Mouse (Mus musculus): ENCODE measurements around the gene Tmem189. TPM values are rescaled to one million over a fixed set of nuclear protein-coding genes. Genes with fewer than 3 reads are reported as not detected.

Gene Tmem189
- total and polyA plus RNA-seq, 3 experiments, result 21.7 to 46.5 TPM; not detected in 1

GRCm38 (mm10) chr2:167597492-167598186, 92.0 kb downstream of the Tmem189 start:
- Histone ChIP-seq H3K4me3 (ENCODE audit: control insufficient read depth in 1 of 2, insufficient read depth in 1 of 2, low read depth in 2 of 2, low read length in 2 of 2) (no peak overlapping the region), H3K27me3 (ENCODE audit: control insufficient read depth in 1 of 2, insufficient read depth in 2 of 2, low read length in 2 of 2) (no peaks in the 10 kb centered on the region; a peak in 1 of 4 replicates), H3K36me3 (ENCODE audit: control insufficient read depth in 1 of 2, insufficient read depth in 2 of 2, low read length in 2 of 2) (no peaks in the 10 kb centered on the region), H3K4me1 (ENCODE audit: control insufficient read depth in 1 of 2, insufficient read depth in 2 of 2, low read length in 2 of 2) (no peaks in the 10 kb centered on the region), H3K9me3 (replicated peaks; ENCODE audit: insufficient read depth, low read length) (no peaks in the 10 kb centered on the region), H3K79me2 (ENCODE audit: control insufficient read depth, insufficient read depth, low read length, poor library complexity) (no peaks in the 10 kb centered on the region), H3K9ac (ENCODE audit: control insufficient read depth, low read depth, low read length, poor library complexity, severe bottlenecking) (no peak overlapping the region), H3K27ac (ENCODE audit: control insufficient read depth, low read depth, low read length) (no peak overlapping the region)
- no peak for TF ChIP-seq USF2 (IDR thresholded peaks at IDR 0.05; ENCODE audit: borderline replicate concordance in 1 of 2, insufficient read depth in 1 of 2, low read depth in 1 of 2, low read length in 2 of 2)
- no peak for TF ChIP-seq TAL1 (IDR thresholded peaks at IDR 0.05; ENCODE audit: low read length)
- TF ChIP-seq BHLHE40 (IDR thresholded peaks at IDR 0.05; ENCODE audit: borderline replicate concordance, low read depth, low read length), result no peak
- DNase-seq (ENCODE audit: low read depth, low spot score), result no peak

- no peak for DNase-seq (ENCODE audit: low read depth, low spot score)
- Histone ChIP-seq H3K4me3 (ENCODE audit: control insufficient read depth in 1 of 2, insufficient read depth in 1 of 2, low read depth in 2 of 2, low read length in 2 of 2) (no peak overlapping the region), H3K27ac (ENCODE audit: control insufficient read depth, low read depth, low read length) (no peak overlapping the region), H3K79me2 (ENCODE audit: control insufficient read depth, insufficient read depth, low read length, poor library complexity) (no peaks in the 10 kb centered on the region), H3K36me3 (ENCODE audit: control insufficient read depth in 1 of 2, insufficient read depth in 2 of 2, low read length in 2 of 2) (no peaks in the 10 kb centered on the region), H3K4me1 (ENCODE audit: control insufficient read depth in 1 of 2, insufficient read depth in 2 of 2, low read length in 2 of 2) (no peaks in the 10 kb centered on the region), H3K27me3 (ENCODE audit: control insufficient read depth in 1 of 2, insufficient read depth in 2 of 2, low read length in 2 of 2) (no peaks in the 10 kb centered on the region; a peak in 1 of 4 replicates), H3K9ac (ENCODE audit: control insufficient read depth, low read depth, low read length, poor library complexity, severe bottlenecking) (no peak overlapping the region), H3K9me3 (replicated peaks; ENCODE audit: insufficient read depth, low read length) (no peaks in the 10 kb centered on the region)
- TF ChIP-seq ELF1 (IDR thresholded peaks at IDR 0.05; ENCODE audit: low read depth, low read length), result no peak
- no peak for TF ChIP-seq GATA1 (IDR thresholded peaks at IDR 0.05; ENCODE audit: low read depth, low read length)
- TF ChIP-seq CHD1 (IDR thresholded peaks at IDR 0.05; ENCODE audit: low read depth, low read length), result no peak
- TF ChIP-seq KAT2A (conservative IDR thresholded peaks at IDR 0.05; ENCODE audit: low read depth, low read length), result no peak
- no peak for TF ChIP-seq BHLHE40 (IDR thresholded peaks at IDR 0.05; ENCODE audit: borderline replicate concordance, low read depth, low read length)
- TF ChIP-seq USF2 (IDR thresholded peaks at IDR 0.05; ENCODE audit: borderline replicate concordance in 1 of 2, insufficient read depth in 1 of 2, low read depth in 1 of 2, low read length in 2 of 2), result no peak
- TF ChIP-seq NRF1 (IDR thresholded peaks at IDR 0.05; ENCODE audit: insufficient read depth, low read depth, low read length, poor library complexity, severe bottlenecking), result no peak
- no peak for TF ChIP-seq TCF12 (IDR thresholded peaks at IDR 0.05; ENCODE audit: low read depth, low read length)
- TF ChIP-seq ZC3H11A (IDR thresholded peaks at IDR 0.05; ENCODE audit: low read depth, low read length), result no peak
- no peak for TF ChIP-seq SIN3A (IDR thresholded peaks at IDR 0.05; ENCODE audit: low read length)
- TF ChIP-seq JUND (IDR thresholded peaks at IDR 0.05; ENCODE audit: low read depth, low read length), result no peak
Observed at GRCm38 (mm10) chr2:167596726-167597491, 92.7 kb downstream of the Tmem189 start.

Measured in MEL (cell line).